Mouse (Mus musculus): ENCODE measurements around the gene Hebp1. TPM values are rescaled to one million over a fixed set of nuclear protein-coding genes. Genes with fewer than 3 reads are reported as not detected.
A peak's percentile ranks its signal among the peaks of the same experiment; 100 is the strongest.

The Hebp1 gene
- polyA plus RNA-seq, 1 experiment from 2014 or later, result 94.2 TPM

- peak; percentile 67 for ATAC-seq
- Histone ChIP-seq H3K27ac (ENCODE audit: low read depth) (peak overlapping the region; percentile 97), H3K9me3 (ENCODE audit: low read length) (no peaks in the 10 kb centered on the region), H3K4me1 (ENCODE audit: insufficient read depth) (peaks cover 46% of the 10 kb centered on the region), H3K27me3 (ENCODE audit: insufficient read depth, low read length) (no peaks in the 10 kb centered on the region), H3K4me3 (ENCODE audit: low read depth, low read length) (peak overlapping the region; percentile 74), H3K4me2 (ENCODE audit: low read depth, low read length) (peak overlapping the region; percentile 75), H3K36me3 (replicated peaks; ENCODE audit: insufficient read depth, low read length) (peaks cover 11% of the 10 kb centered on the region; the same call in 1 of the 2 replicates), H3K9ac (replicated peaks) (peak overlapping the region; percentile 16)
- peak; percentile 97 for TF ChIP-seq EP300 (IDR thresholded peaks at IDR 0.05; ENCODE audit: low read depth)
- no peak for TF ChIP-seq CTCF (IDR thresholded peaks at IDR 0.05; ENCODE audit: low read depth)
- DNase-seq, result peak; percentile 62
- WGBS (ENCODE audit: insufficient replicate concordance), result 45% methylated on average over 2 of the region's 2 CpGs
Measured at GRCm38 (mm10) chr6:135165706-135166105, 32.1 kb downstream of the Hebp1 start.

- H3K9me3 ChIP-seq (ENCODE audit: low read length), result no peaks in the 10 kb centered on the region
- H3K4me2 ChIP-seq (ENCODE audit: low read depth, low read length), result peak overlapping the region; percentile 75
- 35% methylated on average over 3 of the region's 3 CpGs for WGBS (ENCODE audit: insufficient replicate concordance)
- peaks cover 50% of the 10 kb centered on the region for H3K4me1 ChIP-seq (ENCODE audit: insufficient read depth)
- peak; percentile 24 for ATAC-seq
- H3K4me3 ChIP-seq (ENCODE audit: low read depth, low read length), result peak overlapping the region; percentile 74
- peak overlapping the region; percentile 97 for H3K27ac ChIP-seq (ENCODE audit: low read depth)
- no peaks in the 10 kb centered on the region for H3K27me3 ChIP-seq (ENCODE audit: insufficient read depth, low read length)
- peaks cover 11% of the 10 kb centered on the region; the same call in 1 of the 2 replicates for H3K36me3 ChIP-seq (replicated peaks; ENCODE audit: insufficient read depth, low read length)
- TF ChIP-seq CTCF (IDR thresholded peaks at IDR 0.05; ENCODE audit: low read depth) (no peak), EP300 (IDR thresholded peaks at IDR 0.05; ENCODE audit: low read depth) (0 out of 2 replicates have a peak, but pooled peaks have one; percentile 9)
- peak; percentile 58 for DNase-seq
- H3K9ac ChIP-seq (replicated peaks), result peak overlapping the region; percentile 16; the same call in 1 of the 2 replicates
Measured at GRCm38 (mm10) chr6:135165191-135165590, 32.6 kb downstream of the Hebp1 start.

- Histone ChIP-seq H3K36me3 (replicated peaks; ENCODE audit: insufficient read depth, low read length) (peaks cover 11% of the 10 kb centered on the region; the same call in 1 of the 2 replicates), H3K9me3 (ENCODE audit: low read length) (no peaks in the 10 kb centered on the region), H3K4me1 (ENCODE audit: insufficient read depth) (peaks cover 48% of the 10 kb centered on the region), H3K27ac (ENCODE audit: low read depth) (peak overlapping the region; percentile 80), H3K9ac (replicated peaks) (peak overlapping the region; percentile 41; the same call in 1 of the 2 replicates), H3K4me2 (ENCODE audit: low read depth, low read length) (peak overlapping the region; percentile 31), H3K27me3 (ENCODE audit: insufficient read depth, low read length) (no peaks in the 10 kb centered on the region), H3K4me3 (ENCODE audit: low read depth, low read length) (no peak overlapping the region)
- DNase-seq (no peak), ATAC-seq (no peak)
- TF ChIP-seq EP300 (IDR thresholded peaks at IDR 0.05; ENCODE audit: low read depth), result peak; percentile 64; the same call in 1 of the 2 replicates
- TF ChIP-seq CTCF (IDR thresholded peaks at IDR 0.05; ENCODE audit: low read depth), result no peak
- 44% methylated on average over 4 of the region's 4 CpGs for WGBS (ENCODE audit: insufficient replicate concordance)
Measured at GRCm38 (mm10) chr6:135162861-135163260, 35.0 kb downstream of the Hebp1 start.

GRCm38 (mm10) chr6:135162311-135162710 lies 35.5 kb downstream of the Hebp1 start:
- TF ChIP-seq CTCF (IDR thresholded peaks at IDR 0.05; ENCODE audit: low read depth) (no peak), EP300 (IDR thresholded peaks at IDR 0.05; ENCODE audit: low read depth) (no peak)
- peak overlapping the region; percentile 80 for H3K27ac ChIP-seq (ENCODE audit: low read depth)
- H3K27me3 ChIP-seq (ENCODE audit: insufficient read depth, low read length), result no peaks in the 10 kb centered on the region
- H3K9ac ChIP-seq (replicated peaks), result no peak overlapping the region
- 71% methylated on average over 3 of the region's 3 CpGs for WGBS (ENCODE audit: insufficient replicate concordance)
- H3K4me3 ChIP-seq (ENCODE audit: low read depth, low read length), result no peak overlapping the region
- peak; percentile 16 for ATAC-seq
- H3K36me3 ChIP-seq (replicated peaks; ENCODE audit: insufficient read depth, low read length), result peaks cover 11% of the 10 kb centered on the region; the same call in 1 of the 2 replicates
- no peaks in the 10 kb centered on the region for H3K9me3 ChIP-seq (ENCODE audit: low read length)
- DNase-seq, result no peak
- H3K4me1 ChIP-seq (ENCODE audit: insufficient read depth), result peaks cover 50% of the 10 kb centered on the region
- H3K4me2 ChIP-seq (ENCODE audit: low read depth, low read length), result no peak overlapping the region

- H3K9me3 ChIP-seq (ENCODE audit: low read length), result no peaks in the 10 kb centered on the region
- no peaks in the 10 kb centered on the region for H3K27me3 ChIP-seq (ENCODE audit: insufficient read depth, low read length)
- H3K4me3 ChIP-seq (ENCODE audit: low read depth, low read length), result no peak overlapping the region
- WGBS (ENCODE audit: insufficient replicate concordance), result 47% methylated on average over 4 of the region's 4 CpGs
- ATAC-seq (no peak), DNase-seq (no peak)
- H3K27ac ChIP-seq (ENCODE audit: low read depth), result 0 out of 2 replicates have a peak overlapping the region, but pooled peaks have one; percentile 26
- no peak overlapping the region for H3K9ac ChIP-seq (replicated peaks)
- no peak overlapping the region for H3K4me2 ChIP-seq (ENCODE audit: low read depth, low read length)
- TF ChIP-seq EP300 (IDR thresholded peaks at IDR 0.05; ENCODE audit: low read depth), result no peak
- no peak for TF ChIP-seq CTCF (IDR thresholded peaks at IDR 0.05; ENCODE audit: low read depth)
- peaks cover 48% of the 10 kb centered on the region for H3K4me1 ChIP-seq (ENCODE audit: insufficient read depth)
- H3K36me3 ChIP-seq (replicated peaks; ENCODE audit: insufficient read depth, low read length), result peaks cover 11% of the 10 kb centered on the region; the same call in 1 of the 2 replicates
Measured at GRCm38 (mm10) chr6:135161356-135161755, 36.5 kb downstream of the Hebp1 start.

- TF ChIP-seq CTCF (IDR thresholded peaks at IDR 0.05; ENCODE audit: low read depth) (no peak), EP300 (IDR thresholded peaks at IDR 0.05; ENCODE audit: low read depth) (no peak)
- ATAC-seq, result peak; percentile 67
- H3K9ac ChIP-seq (replicated peaks), result no peak overlapping the region
- DNase-seq, result no peak
- H3K4me2 ChIP-seq (ENCODE audit: low read depth, low read length), result no peak overlapping the region
- H3K27ac ChIP-seq (ENCODE audit: low read depth), result peak overlapping the region; percentile 83
- peaks cover 22% of the 10 kb centered on the region for H3K36me3 ChIP-seq (replicated peaks; ENCODE audit: insufficient read depth, low read length)
- H3K9me3 ChIP-seq (ENCODE audit: low read length), result no peaks in the 10 kb centered on the region
- H3K4me3 ChIP-seq (ENCODE audit: low read depth, low read length), result no peak overlapping the region
- H3K27me3 ChIP-seq (ENCODE audit: insufficient read depth, low read length), result no peaks in the 10 kb centered on the region
- 60% methylated on average over 4 of the region's 4 CpGs for WGBS (ENCODE audit: insufficient replicate concordance)
- H3K4me1 ChIP-seq (ENCODE audit: insufficient read depth), result peaks cover 32% of the 10 kb centered on the region
Measured at GRCm38 (mm10) chr6:135158509-135158908, 39.3 kb downstream of the Hebp1 start.
